Mouse (Mus musculus): ENCODE measurements around the gene Raf1.

GRCm38 (mm10) chr6:115610301-115610700 lies 66.1 kb downstream of the Raf1 start:
- no peak for TF ChIP-seq CTCF (conservative IDR thresholded peaks at IDR 0.05; ENCODE audit: insufficient read depth, insufficient read length, low read depth, low read length)
- no peak for TF ChIP-seq POLR2A (IDR thresholded peaks at IDR 0.05; ENCODE audit: low read depth, low read length)
